Mouse (Mus musculus) ovary, postnatal 14 days (tissue): ENCODE results near the gene Procr.
"Not testable (repeated sequence)": the region's sequence is repeated elsewhere in the genome, so short reads cannot be mapped to it uniquely, and the experiment has no call there.

Experiments used
- DNase-seq: peaks from one replicate; pipeline ENCODE4 v3.0.0; 2022; ENCODE audit warnings: low spot score

The Procr gene

GRCm38 (mm10) chr2:155751014-155751786 lies at the start of gene Procr:
Procr (plus strand) TSS chr2:155751117.
- peak; percentile 17 for DNase-seq

- no peak for DNase-seq
Observed at GRCm38 (mm10) chr2:155701399-155701919, 49.5 kb upstream of the Procr start.

GRCm38 (mm10) chr2:155703630-155704029 lies 47.3 kb upstream of the Procr start:
- DNase-seq: no peak

GRCm38 (mm10) chr2:155707251-155707650 lies 43.7 kb upstream of the Procr start:
- peak; percentile 49 for DNase-seq

GRCm38 (mm10) chr2:155710557-155710956 lies 40.4 kb upstream of the Procr start:
- no peak for DNase-seq

- DNase-seq: no peak
Observed at GRCm38 (mm10) chr2:155717082-155717990, 33.6 kb upstream of the Procr start.

GRCm38 (mm10) chr2:155720585-155720984 lies 30.3 kb upstream of the Procr start:
- DNase-seq: no peak

GRCm38 (mm10) chr2:155724036-155724435 lies 26.9 kb upstream of the Procr start:
- DNase-seq: no peak

GRCm38 (mm10) chr2:155724526-155724925 lies 26.4 kb upstream of the Procr start:
- DNase-seq: no peak

GRCm38 (mm10) chr2:155726302-155726701 lies 24.6 kb upstream of the Procr start:
- no peak for DNase-seq

GRCm38 (mm10) chr2:155727764-155728395 lies 23.0 kb upstream of the Procr start:
- DNase-seq: no peak

- no peak for DNase-seq
Observed at GRCm38 (mm10) chr2:155728742-155729141, 22.2 kb upstream of the Procr start.

- peak; percentile 78 for DNase-seq
Observed at GRCm38 (mm10) chr2:155729158-155729645, 21.7 kb upstream of the Procr start, which contains the start of gene Edem2. Edem2 (minus strand) TSS chr2:155729475.

- no peak for DNase-seq
Observed at GRCm38 (mm10) chr2:155735080-155735479, 15.8 kb upstream of the Procr start.

- DNase-seq: not testable (repeated sequence)
Observed at GRCm38 (mm10) chr2:155735766-155736165, 15.2 kb upstream of the Procr start, which contains the start of gene Gm17581. Gm17581 (minus strand) TSS chr2:155735866.

- DNase-seq: no peak
Observed at GRCm38 (mm10) chr2:155736936-155737335, 14.0 kb upstream of the Procr start.

- DNase-seq: no peak
Observed at GRCm38 (mm10) chr2:155737803-155738202, 13.1 kb upstream of the Procr start.

GRCm38 (mm10) chr2:155742211-155742610 lies 8.7 kb upstream of the Procr start:
- no peak for DNase-seq

- DNase-seq: peak; percentile 36
Observed at GRCm38 (mm10) chr2:155742931-155743337, 8.0 kb upstream of the Procr start.

- no peak for DNase-seq
Observed at GRCm38 (mm10) chr2:155743351-155743750, 7.6 kb upstream of the Procr start.

GRCm38 (mm10) chr2:155745487-155745886 lies 5.4 kb upstream of the Procr start:
- DNase-seq: no peak

- DNase-seq: no peak
Observed at GRCm38 (mm10) chr2:155749394-155749793, 1.5 kb upstream of the Procr start.
